Mouse (Mus musculus) liver, postnatal 0 days (tissue): ENCODE measurements at regions not wholly inside any gene's neighbourhood (a gene's known extent, or its start where the extent isn't known, plus 50 kb on each side); places are given as distances from the start of the nearest gene placed in this dataset.

Experiments
- ATAC-seq: fragments of 200-750 bp; cut with Nextera tagmentation; 2 replicates; pipeline ENCODE4 v1.8.0; 2017; ENCODE audit warnings: mild to moderate bottlenecking, moderate library complexity
- DNase-seq: peaks from one replicate; pipeline ENCODE4 v3.0.0-alpha.2; 2016
- H3K27ac ChIP-seq: fragments of 300-500 bp; sonication (generic); 2 replicates; pipeline ENCODE4 v1.5.1; 2014; ENCODE audit warnings: antibody characterized with exemption, moderate library complexity, mild to moderate bottlenecking, low read depth
- H3K27me3 ChIP-seq: fragments of 300-500 bp; sonication (generic); 2 replicates; pipeline ENCODE4 v1.6.1; 2014; ENCODE audit warnings: low read length, control low read depth, mixed read lengths; ENCODE audit not compliant: insufficient read depth
- H3K36me3 ChIP-seq: fragments of 300-500 bp; sonication (generic); replicated peaks from 2 replicates; pipeline ENCODE4 v1.6.1; 2014; ENCODE audit warnings: mild to moderate bottlenecking, control low read depth, low read length, moderate library complexity, mixed read lengths; ENCODE audit not compliant: insufficient read depth
- H3K4me1 ChIP-seq: fragments of 300-500 bp; sonication (generic); 2 replicates; pipeline ENCODE4 v1.6.1; 2014; ENCODE audit warnings: antibody characterized with exemption, mild to moderate bottlenecking, control low read depth; ENCODE audit not compliant: insufficient read depth
- H3K4me2 ChIP-seq: fragments of 300-500 bp; sonication (generic); 2 replicates; pipeline ENCODE4 v1.6.1; 2014; ENCODE audit warnings: low read depth, mild to moderate bottlenecking, low read length, moderate library complexity, mixed read lengths
- H3K4me3 ChIP-seq: fragments of 300-500 bp; sonication (generic); 2 replicates; pipeline ENCODE4 v1.5.1; 2014; ENCODE audit warnings: low read depth, low read length
- H3K9ac ChIP-seq: fragments of 300-500 bp; sonication (generic); replicated peaks from 2 replicates; pipeline ENCODE4 v1.6.1; 2014; ENCODE audit warnings: mild to moderate bottlenecking, moderate library complexity
- H3K9me3 ChIP-seq: fragments of 300-500 bp; sonication (generic); 2 replicates; pipeline ENCODE4 v1.6.1; 2016; ENCODE audit warnings: mild to moderate bottlenecking, control low read depth, low read length, mixed read lengths
- CTCF ChIP-seq: sonication (generic); IDR thresholded peaks from 2 replicates; pipeline ENCODE4 v1.5.1; 2016; ENCODE audit warnings: antibody characterized with exemption, low read depth
- EP300 ChIP-seq: IDR thresholded peaks from 2 replicates; pipeline ENCODE4 v1.6.1; 2016; ENCODE audit warnings: antibody characterized with exemption, low read depth, mild to moderate bottlenecking
- WGBS: fragments of 180-500 bp; shearing (Covaris S2); extraction: QIAGEN DNeasy Blood & Tissue Kit; methylation state at CpG from one replicate; pipeline ENCODE4 v1.1.7; 2014; ENCODE audit not compliant: insufficient replicate concordance; 5-methylcytosine and 5-hydroxymethylcytosine counted together

DNA sequence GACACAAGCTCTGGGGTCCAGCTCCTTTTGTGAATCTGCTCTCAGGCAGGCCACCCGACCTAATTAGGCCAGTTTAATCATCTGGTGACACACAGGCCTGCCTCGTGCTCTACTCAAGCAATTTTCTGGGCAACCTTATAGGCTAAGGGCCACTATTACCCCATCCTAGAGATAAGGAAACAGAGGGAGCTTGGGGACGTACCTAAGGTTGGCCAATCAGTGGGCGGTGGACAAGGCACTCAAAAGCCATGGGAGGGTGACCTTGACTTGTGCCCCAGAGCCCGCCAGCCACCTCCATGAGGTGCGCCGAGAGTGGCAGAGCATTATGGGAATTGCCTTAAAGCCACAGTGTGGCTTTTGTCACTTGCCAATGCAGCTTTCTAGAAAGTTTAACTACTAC is 131.9 kb upstream of the Klf14 start:
- Histone ChIP-seq H3K4me1 (no peaks in the 10 kb centered on the region; the same call in 1 of the 2 replicates), H3K9ac (no peak overlapping the region), H3K36me3 (peaks cover 2% of the 10 kb centered on the region; the same call in 1 of the 2 replicates), H3K4me2 (no peak overlapping the region), H3K9me3 (no peaks in the 10 kb centered on the region), H3K27ac (no peak overlapping the region), H3K4me3 (no peak overlapping the region), H3K27me3 (no peaks in the 10 kb centered on the region)
- TF ChIP-seq CTCF (no peak), EP300 (peak; percentile 8; the same call in 1 of the 2 replicates)
- ATAC-seq (peak; percentile 81), DNase-seq (peak; percentile 53)
- 53% methylated on average over 7 of the region's 7 CpGs for WGBS

DNA sequence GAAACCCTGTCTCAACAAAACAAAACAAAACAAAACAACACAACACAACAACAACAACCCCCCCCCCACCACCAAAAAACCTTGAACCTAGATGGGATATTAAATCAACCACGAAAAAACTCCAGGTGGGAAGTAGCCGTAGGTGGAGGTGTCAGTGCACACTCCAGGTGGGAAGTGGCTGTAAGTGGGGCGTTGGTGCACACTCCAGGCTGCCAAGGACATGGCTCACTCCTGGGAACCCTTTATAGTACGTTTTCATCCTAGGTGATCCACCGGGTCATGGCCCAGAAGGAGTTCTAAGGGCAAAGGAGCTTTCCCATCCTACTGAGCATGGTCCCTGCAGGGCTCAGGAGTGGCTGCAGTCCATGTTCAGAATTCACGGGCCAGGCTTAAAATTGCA is 133.4 kb upstream of the Klf14 start:
- no peak overlapping the region for H3K4me2 ChIP-seq
- no peak for ATAC-seq
- H3K27ac ChIP-seq = peak overlapping the region; percentile 24; the same call in 1 of the 2 replicates
- WGBS = 83% methylated on average over 6 of the region's 6 CpGs
- peaks cover 2% of the 10 kb centered on the region; the same call in 1 of the 2 replicates for H3K36me3 ChIP-seq
- H3K9ac ChIP-seq = no peak overlapping the region
- no peaks in the 10 kb centered on the region for H3K27me3 ChIP-seq
- no peak overlapping the region for H3K4me3 ChIP-seq
- no peaks in the 10 kb centered on the region for H3K9me3 ChIP-seq
- DNase-seq = no peak
- TF ChIP-seq CTCF (no peak), EP300 (no peak)
- no peaks in the 10 kb centered on the region; the same call in 1 of the 2 replicates for H3K4me1 ChIP-seq

DNA sequence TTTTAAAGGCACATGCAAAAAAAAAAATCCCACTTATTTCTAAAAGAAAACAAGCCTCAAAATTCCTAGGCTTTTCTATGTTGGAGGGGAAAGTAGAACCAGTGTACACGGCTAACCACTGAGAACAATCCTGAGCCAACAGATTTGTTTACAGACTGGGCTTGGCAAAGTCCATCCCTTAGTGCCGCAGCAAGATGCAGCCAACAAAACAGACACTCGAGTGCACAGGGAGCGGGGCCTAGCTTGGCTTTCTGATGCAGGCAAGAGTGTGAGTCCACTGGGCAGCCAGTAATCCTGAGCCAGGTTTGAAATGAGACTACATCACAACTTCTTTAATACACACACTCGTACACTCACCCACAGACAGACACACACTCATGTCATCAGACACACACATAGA is 133.9 kb upstream of the Klf14 start:
- Histone ChIP-seq H3K9me3 (no peaks in the 10 kb centered on the region), H3K4me2 (no peak overlapping the region), H3K27me3 (no peaks in the 10 kb centered on the region), H3K9ac (no peak overlapping the region), H3K36me3 (peaks cover 2% of the 10 kb centered on the region; the same call in 1 of the 2 replicates), H3K4me1 (no peaks in the 10 kb centered on the region; the same call in 1 of the 2 replicates), H3K27ac (peak overlapping the region; percentile 24; the same call in 1 of the 2 replicates), H3K4me3 (no peak overlapping the region)
- ATAC-seq (peak; percentile 57; the same call in 1 of the 2 replicates), DNase-seq (no peak)
- 56% methylated on average over 5 of the region's 5 CpGs for WGBS
- TF ChIP-seq CTCF (no peak), EP300 (no peak)

DNA sequence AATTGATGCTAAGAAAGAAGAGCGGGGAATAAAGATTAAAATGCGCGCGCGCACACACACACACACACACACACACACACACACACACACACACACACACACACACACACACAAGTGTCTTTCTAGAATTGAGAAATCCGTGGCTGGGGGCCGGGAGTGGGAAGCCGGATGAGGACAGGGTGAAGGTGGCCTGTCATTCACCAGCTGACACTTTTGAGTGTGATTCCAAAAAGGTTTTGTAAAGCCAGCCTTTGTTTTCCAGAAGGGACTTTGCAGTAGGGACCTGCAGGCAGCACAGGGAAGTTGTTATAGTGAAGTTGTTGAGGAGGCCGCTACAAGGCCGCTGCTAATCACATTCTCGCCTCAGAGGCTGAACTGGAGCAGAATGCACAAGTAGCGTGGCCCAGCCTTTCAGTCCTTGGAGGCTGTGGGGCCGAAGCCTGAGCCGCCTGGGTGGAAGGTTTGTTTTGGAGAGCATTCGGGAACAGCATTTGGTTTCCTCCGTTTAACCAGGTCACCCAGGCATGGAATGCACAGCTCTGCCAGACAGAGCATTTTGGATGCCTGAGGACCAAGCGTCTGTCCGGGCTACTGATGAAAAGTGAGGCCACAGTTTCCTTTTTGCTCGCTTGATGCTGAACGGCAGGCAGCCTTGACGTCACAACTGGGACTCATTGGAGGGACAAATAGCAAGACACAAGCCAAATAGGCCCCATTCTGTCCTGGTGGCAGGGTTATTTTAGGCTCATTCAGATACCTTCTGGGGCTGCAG is 137.3 kb upstream of the Klf14 start:
- TF ChIP-seq EP300 = no peak
- TF ChIP-seq CTCF = no peak
- DNase-seq (no peak), ATAC-seq (no peak)
- Histone ChIP-seq H3K9me3 (no peaks in the 10 kb centered on the region), H3K27ac (no peak overlapping the region), H3K4me2 (no peak overlapping the region), H3K4me1 (no peaks in the 10 kb centered on the region), H3K9ac (no peak overlapping the region), H3K36me3 (0 out of 2 replicates have a peak, but pooled peaks cover 2% of the 10 kb centered on the region), H3K27me3 (no peaks in the 10 kb centered on the region), H3K4me3 (no peak overlapping the region)
- 78% methylated on average over 21 of the region's 21 CpGs for WGBS

DNA sequence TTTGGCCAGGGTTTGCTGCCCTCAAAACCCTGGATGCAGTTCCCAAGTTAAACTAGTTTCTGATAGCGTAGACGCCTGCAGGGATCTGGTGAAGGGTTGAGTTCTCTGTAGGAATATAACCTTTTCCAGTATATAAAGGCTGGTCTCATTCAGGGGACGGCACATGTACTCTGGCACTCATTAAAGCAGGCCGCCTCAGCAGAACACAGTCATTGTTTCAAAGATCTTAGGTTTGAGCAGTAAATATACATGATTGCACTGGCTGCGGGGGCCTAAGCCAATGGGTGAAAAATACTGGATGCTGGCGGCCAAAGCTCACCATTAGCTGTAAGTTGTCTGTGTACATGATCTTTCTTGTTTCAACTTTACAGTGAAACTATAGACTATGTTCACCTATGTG is 137.9 kb upstream of the Klf14 start:
- Histone ChIP-seq H3K27me3 (no peaks in the 10 kb centered on the region), H3K4me2 (no peak overlapping the region), H3K27ac (no peak overlapping the region), H3K9ac (no peak overlapping the region), H3K4me3 (no peak overlapping the region), H3K36me3 (0 out of 2 replicates have a peak, but pooled peaks cover 2% of the 10 kb centered on the region), H3K9me3 (no peaks in the 10 kb centered on the region), H3K4me1 (no peaks in the 10 kb centered on the region)
- DNase-seq = no peak
- 69% methylated on average over 6 of the region's 6 CpGs for WGBS
- ATAC-seq = no peak
- TF ChIP-seq EP300 = no peak
- TF ChIP-seq CTCF = no peak

DNA sequence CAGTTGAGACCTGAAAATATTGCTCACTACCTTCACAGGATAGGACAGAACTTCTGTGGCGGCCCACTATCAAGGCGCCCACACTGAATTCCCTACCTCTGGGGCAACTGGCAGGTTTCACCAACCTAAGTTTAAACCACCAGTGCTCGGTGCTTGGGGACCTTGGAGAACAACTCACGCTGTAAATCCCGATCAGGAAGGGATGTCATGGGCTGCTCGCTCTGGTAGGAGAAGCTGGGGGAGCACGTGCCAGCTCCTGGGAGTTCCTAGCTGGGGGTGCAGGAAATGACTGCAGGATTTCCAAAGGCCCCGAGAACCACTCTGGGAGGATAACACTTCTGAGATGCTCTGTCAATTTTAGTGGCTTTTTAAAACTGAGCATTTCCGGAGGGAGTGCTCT is 138.4 kb upstream of the Klf14 start:
- DNase-seq = no peak
- ATAC-seq = no peak
- no peaks in the 10 kb centered on the region for H3K9me3 ChIP-seq
- no peak for TF ChIP-seq EP300
- TF ChIP-seq CTCF = no peak
- H3K27me3 ChIP-seq = no peaks in the 10 kb centered on the region
- H3K4me1 ChIP-seq = no peaks in the 10 kb centered on the region
- no peak overlapping the region for H3K4me2 ChIP-seq
- H3K27ac ChIP-seq = no peak overlapping the region
- no peak overlapping the region for H3K4me3 ChIP-seq
- H3K9ac ChIP-seq = no peak overlapping the region
- WGBS = 76% methylated on average over 9 of the region's 9 CpGs
- 0 out of 2 replicates have a peak, but pooled peaks cover 2% of the 10 kb centered on the region for H3K36me3 ChIP-seq
